Mouse (Mus musculus): ENCODE results near the gene Mrpl35.

DNA sequence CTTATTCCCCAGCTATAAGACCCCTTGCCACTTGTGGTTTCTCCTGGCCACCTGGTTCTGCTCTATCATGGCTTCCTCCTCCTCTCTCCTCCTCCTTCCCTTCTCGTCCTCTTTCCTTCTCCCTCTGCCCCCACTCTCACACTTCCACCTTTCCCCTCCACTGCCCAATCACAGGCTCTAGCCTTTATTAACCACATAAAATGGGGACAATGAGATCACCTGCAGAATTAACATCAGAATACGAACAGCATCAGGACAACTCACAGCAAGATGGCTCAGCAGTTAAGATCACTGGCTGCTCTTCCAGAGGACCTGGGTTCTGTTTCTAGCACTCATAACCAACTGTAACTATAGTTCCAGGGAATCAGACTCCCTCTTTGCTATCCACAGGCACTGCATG, 46.9 kb downstream of the Mrpl35 start:
- no peak for TF ChIP-seq CTCF (IDR thresholded peaks at IDR 0.05; ENCODE audit: insufficient read depth, low read depth, low read length)
- no peak for TF ChIP-seq POLR2A (IDR thresholded peaks at IDR 0.05; ENCODE audit: insufficient read depth, low read depth, low read length)

All from olfactory bulb, adult 2 months (tissue).